Mouse (Mus musculus): Measurements from ENCODE around the gene Rnf141.

- TF ChIP-seq POLR2A (IDR thresholded peaks at IDR 0.05; ENCODE audit: low read depth, low read length) = no peak
- no peak for TF ChIP-seq CTCF (IDR thresholded peaks at IDR 0.05; ENCODE audit: extremely low read depth, insufficient read depth, insufficient read length, insufficient replicate concordance)
Measured at GRCm38 (mm10) chr7:110781231-110781711, 63.0 kb downstream of the Rnf141 start.
